Mouse (Mus musculus): ENCODE data around the gene Acad11. TPM values are rescaled to one million over a fixed set of nuclear protein-coding genes. Genes with fewer than 3 reads are reported as not detected.

Gene Acad11
- polyA plus RNA-seq, 1 experiment from 2014 or later = 16.7 TPM

DNA sequence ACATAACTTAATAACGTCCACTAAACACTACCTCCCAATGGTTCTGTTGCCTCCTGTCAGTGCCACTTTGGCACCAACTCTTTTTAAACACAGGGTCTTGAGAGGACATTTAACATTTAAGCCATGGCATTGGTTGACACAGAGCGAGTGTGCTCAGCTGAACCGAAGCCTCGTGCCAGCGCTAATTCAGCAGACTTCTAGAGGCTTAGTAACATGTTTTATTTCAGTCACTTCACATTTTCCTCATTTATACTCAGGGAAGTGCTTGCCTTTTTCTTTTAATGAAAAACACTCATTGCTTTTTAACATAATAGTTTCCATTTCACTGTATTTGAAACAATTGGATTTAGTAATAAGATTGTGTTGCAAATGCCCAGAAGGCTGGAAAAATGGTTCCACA, 46.0 kb downstream of the Acad11 start:
- no peaks in the 10 kb centered on the region for H3K27me3 ChIP-seq (ENCODE audit: control insufficient read depth, insufficient read depth, low read length)
- ATAC-seq (replicated peaks; ENCODE audit: extremely low read depth, insufficient read depth, low FRiP score) = no peak
- no peak overlapping the region for H3K4me2 ChIP-seq (ENCODE audit: low read depth, low read length)
- 0 out of 2 replicates have a peak, but pooled peaks cover 4% of the 10 kb centered on the region for H3K36me3 ChIP-seq (ENCODE audit: control insufficient read depth, insufficient read depth)
- H3K9ac ChIP-seq (ENCODE audit: low read length) = no peak overlapping the region
- H3K27ac ChIP-seq (ENCODE audit: low read length) = no peak overlapping the region
- WGBS = 91% methylated on average over 5 of the region's 5 CpGs
- H3K9me3 ChIP-seq (replicated peaks; ENCODE audit: control insufficient read depth, low read length) = peaks cover 7% of the 10 kb centered on the region
- no peaks in the 10 kb centered on the region for H3K4me1 ChIP-seq (ENCODE audit: control insufficient read depth, insufficient read depth, low read length)
- H3K4me3 ChIP-seq (ENCODE audit: low read length) = no peak overlapping the region

DNA sequence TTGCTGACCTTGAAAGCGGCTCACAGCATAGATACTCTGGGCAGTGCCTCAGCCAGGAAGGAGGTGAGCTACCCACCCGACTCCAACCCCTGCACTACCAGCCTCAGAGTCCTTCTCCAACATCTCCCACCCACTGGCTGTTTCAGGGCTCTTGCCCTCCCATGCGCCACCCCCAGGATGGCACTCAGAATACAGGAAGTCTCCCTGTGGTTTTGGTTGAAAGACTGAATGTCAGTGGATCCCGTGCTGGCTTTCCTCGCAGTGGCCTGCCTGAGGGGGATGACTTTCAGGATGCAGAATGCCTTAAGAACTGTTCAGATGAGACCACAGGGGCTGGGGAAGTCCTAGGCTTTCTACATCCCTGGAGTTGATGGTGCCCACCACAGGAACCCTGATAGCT, 59.9 kb downstream of the Acad11 start:
- 66% methylated on average over 5 of the region's 5 CpGs for WGBS
- no peak overlapping the region for H3K27ac ChIP-seq (ENCODE audit: low read length)
- no peaks in the 10 kb centered on the region for H3K27me3 ChIP-seq (ENCODE audit: control insufficient read depth, insufficient read depth, low read length)
- no peaks in the 10 kb centered on the region for H3K36me3 ChIP-seq (ENCODE audit: control insufficient read depth, insufficient read depth)
- no peak overlapping the region for H3K9ac ChIP-seq (ENCODE audit: low read length)
- H3K4me1 ChIP-seq (ENCODE audit: control insufficient read depth, insufficient read depth, low read length) = peaks cover 3% of the 10 kb centered on the region; the same call in 1 of the 2 replicates
- no peak overlapping the region for H3K4me2 ChIP-seq (ENCODE audit: low read depth, low read length)
- no peak overlapping the region for H3K4me3 ChIP-seq (ENCODE audit: low read length)
- ATAC-seq (replicated peaks; ENCODE audit: extremely low read depth, insufficient read depth, low FRiP score) = no peak
- H3K9me3 ChIP-seq (replicated peaks; ENCODE audit: control insufficient read depth, low read length) = no peaks in the 10 kb centered on the region

DNA sequence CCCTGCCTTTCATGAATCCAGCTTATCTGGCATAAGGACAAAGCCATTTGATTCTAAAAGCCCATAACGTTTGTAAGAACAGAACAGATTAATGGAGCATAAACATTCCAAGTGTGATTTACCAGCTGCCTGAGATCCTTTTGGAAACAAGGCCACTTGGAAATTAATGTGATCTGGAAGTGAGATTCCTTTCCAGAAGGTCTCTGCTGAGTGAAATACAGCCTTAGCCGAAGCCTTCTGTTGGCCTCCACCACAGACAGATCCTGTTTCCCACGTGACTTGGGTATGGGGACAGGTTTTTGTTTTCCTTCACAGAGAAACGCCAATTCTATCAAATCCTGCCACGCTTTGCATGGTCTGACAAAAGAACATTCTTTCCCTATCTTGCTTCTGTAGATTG, 60.4 kb downstream of the Acad11 start:
- no peak for ATAC-seq (replicated peaks; ENCODE audit: extremely low read depth, insufficient read depth, low FRiP score)
- Histone ChIP-seq H3K4me3 (ENCODE audit: low read length) (no peak overlapping the region), H3K36me3 (ENCODE audit: control insufficient read depth, insufficient read depth) (no peaks in the 10 kb centered on the region), H3K4me1 (ENCODE audit: control insufficient read depth, insufficient read depth, low read length) (peaks cover 3% of the 10 kb centered on the region; the same call in 1 of the 2 replicates), H3K27ac (ENCODE audit: low read length) (no peak overlapping the region), H3K9ac (ENCODE audit: low read length) (no peak overlapping the region), H3K4me2 (ENCODE audit: low read depth, low read length) (no peak overlapping the region), H3K9me3 (replicated peaks; ENCODE audit: control insufficient read depth, low read length) (no peaks in the 10 kb centered on the region), H3K27me3 (ENCODE audit: control insufficient read depth, insufficient read depth, low read length) (no peaks in the 10 kb centered on the region)
- 41% methylated on average over 5 of the region's 5 CpGs for WGBS

DNA sequence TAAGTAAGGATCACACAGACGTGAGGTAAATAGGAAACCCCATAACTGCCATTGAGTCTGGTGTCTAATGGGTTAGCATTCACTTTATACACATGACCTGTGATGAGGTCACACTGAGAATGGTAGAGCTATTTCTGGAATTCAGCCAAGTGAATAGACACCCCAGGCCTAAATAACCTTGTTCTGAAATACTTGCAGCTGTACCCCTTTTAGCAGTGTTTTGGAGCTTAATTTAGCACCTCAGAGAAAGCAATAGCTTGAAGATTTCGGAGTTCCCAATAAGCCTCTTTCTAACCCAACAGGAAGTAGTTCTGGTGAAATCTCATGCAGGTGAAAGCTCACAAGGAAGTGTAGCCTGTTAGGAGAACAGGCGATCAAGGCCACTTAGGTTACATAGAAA, 63.7 kb downstream of the Acad11 start, which contains the start of gene Ackr4:
Gene Ackr4 (minus strand): TSS at position 101 of the 400 bp plus-strand sequence.
- Histone ChIP-seq H3K9ac (ENCODE audit: low read length) (no peak within 1 kb of the TSS), H3K27ac (ENCODE audit: low read length) (no peak within 1 kb of the TSS), H3K36me3 (ENCODE audit: control insufficient read depth, insufficient read depth) (no peaks in the 10 kb centered on the region), H3K4me2 (ENCODE audit: low read depth, low read length) (no peak within 1 kb of the TSS), H3K4me3 (ENCODE audit: low read length) (no peak within 1 kb of the TSS), H3K27me3 (ENCODE audit: control insufficient read depth, insufficient read depth, low read length) (no peaks in the 10 kb centered on the region), H3K4me1 (ENCODE audit: control insufficient read depth, insufficient read depth, low read length) (peaks cover 3% of the 10 kb centered on the region; the same call in 1 of the 2 replicates), H3K9me3 (replicated peaks; ENCODE audit: control insufficient read depth, low read length) (no peaks in the 10 kb centered on the region)
- 81% methylated on average over 3 of the region's 3 CpGs for WGBS
- ATAC-seq (replicated peaks; ENCODE audit: extremely low read depth, insufficient read depth, low FRiP score) = no peak

DNA sequence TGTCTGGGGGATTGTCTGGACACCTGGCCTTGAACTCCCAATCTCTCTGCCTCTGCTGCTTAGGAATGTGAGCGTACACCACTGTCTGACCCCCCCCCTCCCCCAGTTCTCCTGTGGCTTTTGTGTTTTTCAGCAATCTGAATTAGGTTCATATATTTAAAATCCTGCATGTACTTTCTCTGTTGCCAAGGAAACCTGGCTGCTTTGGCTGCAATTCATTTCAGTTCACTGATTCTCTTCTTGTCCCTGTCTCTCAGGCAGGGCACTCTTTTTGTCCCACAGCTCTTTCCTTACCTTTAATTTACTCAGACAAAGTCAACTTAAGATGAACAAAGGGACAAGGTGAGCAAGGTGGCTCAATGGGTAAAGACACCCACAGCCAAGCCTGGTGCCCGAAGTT, 64.9 kb downstream of the Acad11 start:
- 83% methylated on average over 2 of the region's 2 CpGs for whole genome bisulfite sequencing
- Histone ChIP-seq H3K27ac (ENCODE audit: low read length) (no peak overlapping the region), H3K27me3 (ENCODE audit: control insufficient read depth, insufficient read depth, low read length) (no peaks in the 10 kb centered on the region), H3K9ac (ENCODE audit: low read length) (no peak overlapping the region), H3K36me3 (ENCODE audit: control insufficient read depth, insufficient read depth) (no peaks in the 10 kb centered on the region), H3K4me2 (ENCODE audit: low read depth, low read length) (no peak overlapping the region), H3K9me3 (replicated peaks; ENCODE audit: control insufficient read depth, low read length) (no peaks in the 10 kb centered on the region), H3K4me1 (ENCODE audit: control insufficient read depth, insufficient read depth, low read length) (peaks cover 3% of the 10 kb centered on the region; the same call in 1 of the 2 replicates), H3K4me3 (ENCODE audit: low read length) (no peak overlapping the region)
- no peak for ATAC-seq (replicated peaks; ENCODE audit: extremely low read depth, insufficient read depth, low FRiP score)

DNA sequence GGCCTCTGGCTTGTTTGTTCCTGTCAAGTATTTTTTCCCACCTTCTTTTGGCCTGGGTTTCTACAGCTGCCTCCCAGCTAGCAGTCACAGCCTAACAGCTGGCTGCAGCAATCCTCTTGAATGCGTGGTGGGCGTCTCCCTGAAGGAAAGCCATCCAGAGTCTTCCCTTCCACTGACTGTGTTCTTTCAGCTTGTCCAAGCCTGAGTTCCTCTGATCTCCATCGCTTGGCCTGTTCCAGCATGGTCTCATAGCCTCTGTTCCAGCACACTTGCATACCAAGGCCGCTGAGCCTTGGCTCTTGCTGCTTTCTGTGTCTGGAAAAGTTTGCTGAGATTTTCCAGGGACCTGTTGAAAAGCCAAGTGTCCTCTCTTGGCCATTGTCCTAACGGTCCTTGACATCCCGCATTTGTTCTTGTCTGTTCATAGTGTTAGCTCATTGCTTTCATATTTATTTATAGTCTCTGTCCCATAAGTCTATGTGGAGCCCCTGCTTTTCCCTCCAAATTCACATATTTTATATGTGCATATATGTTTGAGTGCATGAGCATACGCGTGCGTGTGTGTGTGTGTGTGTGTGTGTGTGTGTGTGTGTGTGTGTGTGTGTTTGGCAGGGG, 67.1 kb downstream of the Acad11 start:
- ATAC-seq (replicated peaks; ENCODE audit: extremely low read depth, insufficient read depth, low FRiP score) = peak; percentile 81

DNA sequence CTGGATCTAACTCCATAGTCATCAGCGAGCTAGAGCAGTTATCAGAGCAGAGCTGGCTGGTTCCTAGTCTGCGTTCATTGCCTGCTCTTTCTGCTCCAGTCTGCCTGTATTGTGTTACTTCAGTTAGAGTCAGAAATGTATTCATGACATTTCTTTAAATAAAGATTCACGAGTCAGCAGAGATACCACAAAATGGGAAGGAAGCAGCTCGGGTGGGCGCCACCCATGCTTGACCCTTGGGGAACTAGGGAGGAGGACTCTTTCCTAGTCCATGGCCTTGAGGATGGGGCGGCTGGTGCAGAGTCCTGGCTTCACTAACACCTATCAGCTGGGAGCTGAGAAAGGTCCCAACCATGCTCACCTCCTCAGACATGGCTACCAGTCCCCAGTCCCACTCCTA, 77.2 kb downstream of the Acad11 start:
- ATAC-seq (replicated peaks; ENCODE audit: extremely low read depth, insufficient read depth, low FRiP score) = no peak
- no peak overlapping the region for H3K9ac ChIP-seq (ENCODE audit: low read length)
- H3K27me3 ChIP-seq (ENCODE audit: control insufficient read depth, insufficient read depth, low read length) = no peaks in the 10 kb centered on the region
- no peaks in the 10 kb centered on the region for H3K36me3 ChIP-seq (ENCODE audit: control insufficient read depth, insufficient read depth)
- H3K9me3 ChIP-seq (replicated peaks; ENCODE audit: control insufficient read depth, low read length) = peaks cover 4% of the 10 kb centered on the region; the same call in 1 of the 2 replicates
- 80% methylated on average over 6 of the region's 6 CpGs for WGBS
- no peak overlapping the region for H3K27ac ChIP-seq (ENCODE audit: low read length)
- H3K4me3 ChIP-seq (ENCODE audit: low read length) = no peak overlapping the region
- H3K4me2 ChIP-seq (ENCODE audit: low read depth, low read length) = no peak overlapping the region
- no peaks in the 10 kb centered on the region for H3K4me1 ChIP-seq (ENCODE audit: control insufficient read depth, insufficient read depth, low read length)

More for the DNA sequence above, 67.1 kb downstream of the Acad11 start:
- Histone ChIP-seq H3K27ac (ENCODE audit: low read length) (peak overlapping the region; percentile 44; the same call in 1 of the 2 replicates), H3K27me3 (ENCODE audit: control insufficient read depth, insufficient read depth, low read length) (no peaks in the 10 kb centered on the region), H3K4me2 (ENCODE audit: low read depth, low read length) (no peak overlapping the region), H3K9ac (ENCODE audit: low read length) (no peak overlapping the region), H3K9me3 (replicated peaks; ENCODE audit: control insufficient read depth, low read length) (no peaks in the 10 kb centered on the region), H3K36me3 (ENCODE audit: control insufficient read depth, insufficient read depth) (no peaks in the 10 kb centered on the region), H3K4me3 (ENCODE audit: low read length) (no peak overlapping the region), H3K4me1 (ENCODE audit: control insufficient read depth, insufficient read depth, low read length) (peaks cover 3% of the 10 kb centered on the region; the same call in 1 of the 2 replicates)
- WGBS = 61% methylated on average over 9 of the region's 9 CpGs

DNA sequence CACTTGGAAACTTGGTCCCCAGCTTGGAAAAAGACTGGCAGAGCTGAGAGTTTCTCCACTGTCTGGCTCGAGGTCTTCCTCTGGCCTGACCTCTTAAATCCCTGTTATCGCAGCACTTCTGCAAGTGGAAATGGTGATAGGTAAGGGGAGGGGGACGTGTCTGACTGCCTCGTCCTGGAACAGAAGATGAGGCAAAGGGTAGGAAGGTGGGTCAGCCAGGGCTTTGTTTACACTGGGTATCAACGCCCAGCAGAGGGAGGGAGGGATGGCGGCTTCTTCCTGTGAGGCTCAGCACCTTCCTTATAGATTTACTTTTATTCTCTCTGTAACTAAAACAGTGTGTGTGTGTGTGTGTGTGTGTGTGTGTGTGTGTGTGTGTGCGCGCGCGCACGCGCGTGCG, 79.6 kb downstream of the Acad11 start:
- WGBS = 67% methylated on average over 14 of the region's 14 CpGs
- no peak overlapping the region for H3K27ac ChIP-seq (ENCODE audit: low read length)
- H3K27me3 ChIP-seq (ENCODE audit: control insufficient read depth, insufficient read depth, low read length) = no peaks in the 10 kb centered on the region
- no peaks in the 10 kb centered on the region for H3K4me1 ChIP-seq (ENCODE audit: control insufficient read depth, insufficient read depth, low read length)
- no peak overlapping the region for H3K9ac ChIP-seq (ENCODE audit: low read length)
- no peak overlapping the region for H3K4me3 ChIP-seq (ENCODE audit: low read length)
- H3K9me3 ChIP-seq (replicated peaks; ENCODE audit: control insufficient read depth, low read length) = peaks cover 4% of the 10 kb centered on the region; the same call in 1 of the 2 replicates
- H3K36me3 ChIP-seq (ENCODE audit: control insufficient read depth, insufficient read depth) = no peaks in the 10 kb centered on the region
- ATAC-seq (replicated peaks; ENCODE audit: extremely low read depth, insufficient read depth, low FRiP score) = peak; percentile 68; the same call in 1 of the 2 replicates
- no peak overlapping the region for H3K4me2 ChIP-seq (ENCODE audit: low read depth, low read length)

DNA sequence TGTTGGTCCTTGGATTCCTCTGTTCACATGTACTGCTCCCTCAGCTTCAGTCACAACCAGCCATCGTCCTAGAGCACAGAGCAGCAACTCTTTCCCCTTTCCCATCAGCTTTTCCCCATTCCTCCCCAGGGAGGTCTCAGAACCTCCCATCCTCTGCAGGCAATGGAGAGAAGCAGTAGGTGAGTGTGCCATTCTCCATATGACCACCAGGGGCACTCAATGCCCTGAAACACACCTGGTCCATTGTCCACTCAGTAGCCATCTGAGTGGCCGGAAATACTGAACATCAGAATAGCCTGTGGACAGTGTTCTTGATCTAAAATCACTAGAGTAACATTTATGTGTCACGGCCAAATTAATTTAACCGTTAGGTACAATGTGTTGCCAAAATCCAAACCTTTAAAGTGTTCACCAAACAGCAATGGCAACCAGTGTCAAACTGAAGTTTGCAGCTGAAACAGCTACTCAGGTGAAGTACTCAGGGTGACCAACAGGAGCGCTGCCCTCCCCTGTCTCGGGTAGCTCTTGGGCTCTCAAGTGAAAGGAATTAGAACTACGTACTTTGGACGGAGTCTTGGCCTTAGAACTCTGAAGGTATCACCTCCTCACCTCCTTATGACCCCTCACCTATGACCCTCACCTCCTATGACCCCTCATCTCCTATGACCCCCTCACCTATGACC, 81.3 kb downstream of the Acad11 start:
- Histone ChIP-seq H3K36me3 (ENCODE audit: control insufficient read depth, insufficient read depth) (peaks cover 2% of the 10 kb centered on the region; the same call in 1 of the 2 replicates), H3K27ac (ENCODE audit: low read length) (no peak overlapping the region), H3K9me3 (replicated peaks; ENCODE audit: control insufficient read depth, low read length) (no peaks in the 10 kb centered on the region), H3K27me3 (ENCODE audit: control insufficient read depth, insufficient read depth, low read length) (no peaks in the 10 kb centered on the region), H3K4me2 (ENCODE audit: low read depth, low read length) (no peak overlapping the region), H3K4me1 (ENCODE audit: control insufficient read depth, insufficient read depth, low read length) (no peaks in the 10 kb centered on the region), H3K4me3 (ENCODE audit: low read length) (no peak overlapping the region), H3K9ac (ENCODE audit: low read length) (no peak overlapping the region)
- 78% methylated on average over 8 of the region's 8 CpGs for WGBS
- no peak for ATAC-seq (replicated peaks; ENCODE audit: extremely low read depth, insufficient read depth, low FRiP score)

Measured in heart, embryonic 16.5 days (tissue).